Mouse (Mus musculus) brain, embryonic 14.5 days (tissue): ENCODE data around the gene Slc10a7. TPM values are rescaled to one million over a fixed set of nuclear protein-coding genes. Genes with fewer than 3 reads are reported as not detected.

Experiments used
- DNase-seq: peaks from one replicate; pipeline ENCODE4 v3.0.0-alpha.2; 2011; ENCODE audit warnings: low read depth
- CTCF ChIP-seq: fragments of 200-500 bp; IDR thresholded peaks from 2 replicates; pipeline ENCODE4 v1.5.1; 2012; ENCODE audit warnings: inconsistent platforms, mild to moderate bottlenecking, moderate library complexity, borderline replicate concordance; ENCODE audit not compliant: insufficient read depth, insufficient read length; ENCODE audit errors: extremely low read depth
- POLR2A ChIP-seq: fragments of 200-500 bp; IDR thresholded peaks from 2 replicates; pipeline ENCODE4 v1.6.1; 2012; ENCODE audit warnings: mild to moderate bottlenecking, inconsistent platforms, borderline replicate concordance; ENCODE audit not compliant: poor library complexity, insufficient read depth, insufficient read length, severe bottlenecking; ENCODE audit errors: extremely low read depth
- polyA plus RNA-seq: library from polyadenylated mRNA; depleted of rRNA; stranded (reverse); fragments of >200 nt; gene quantifications from 2 replicates; pipeline ENCODE4 v1.2.3, GENCODE M21; 2012

The Slc10a7 gene
- polyA plus RNA-seq, 1 experiment = 12.4 TPM

DNA sequence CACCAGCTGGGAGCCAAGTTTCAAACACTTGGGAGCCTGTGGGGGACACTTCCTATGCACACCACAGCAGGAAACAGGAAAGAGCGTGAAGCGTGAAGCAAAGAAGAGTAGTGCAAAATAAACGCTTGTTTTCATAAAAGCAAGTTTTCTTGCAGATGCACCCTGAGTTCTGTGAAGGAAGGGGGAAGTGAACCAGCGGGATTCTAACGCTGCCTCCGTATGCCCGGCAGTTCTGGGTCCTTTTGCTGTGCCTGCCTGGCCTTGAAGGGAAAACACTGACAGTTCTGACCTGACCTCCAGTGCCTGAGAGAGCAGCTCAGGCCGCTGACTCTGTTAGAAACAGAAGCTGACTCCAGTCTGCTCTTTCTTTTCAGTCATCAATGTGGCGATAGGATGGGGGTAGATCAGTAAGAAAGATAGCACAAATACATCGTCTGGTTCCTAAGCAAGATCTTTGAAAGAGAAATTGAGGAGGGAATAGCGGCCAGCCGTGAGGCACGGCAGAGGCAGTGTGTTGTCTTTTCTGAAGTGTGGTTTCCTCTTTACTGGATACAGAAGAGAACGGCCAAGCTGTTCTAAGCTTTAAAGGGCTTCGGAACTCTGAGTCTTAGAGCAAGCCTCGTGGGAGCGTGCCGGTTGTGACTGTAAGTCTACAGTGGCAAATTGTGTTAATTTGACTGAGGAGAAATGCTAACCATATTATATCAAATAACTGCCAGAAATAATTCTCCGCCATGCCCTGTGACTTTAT lies 121.4 kb downstream of the Slc10a7 start:
- TF ChIP-seq POLR2A (no peak), CTCF (no peak)
- DNase-seq = peak; percentile 17

DNA sequence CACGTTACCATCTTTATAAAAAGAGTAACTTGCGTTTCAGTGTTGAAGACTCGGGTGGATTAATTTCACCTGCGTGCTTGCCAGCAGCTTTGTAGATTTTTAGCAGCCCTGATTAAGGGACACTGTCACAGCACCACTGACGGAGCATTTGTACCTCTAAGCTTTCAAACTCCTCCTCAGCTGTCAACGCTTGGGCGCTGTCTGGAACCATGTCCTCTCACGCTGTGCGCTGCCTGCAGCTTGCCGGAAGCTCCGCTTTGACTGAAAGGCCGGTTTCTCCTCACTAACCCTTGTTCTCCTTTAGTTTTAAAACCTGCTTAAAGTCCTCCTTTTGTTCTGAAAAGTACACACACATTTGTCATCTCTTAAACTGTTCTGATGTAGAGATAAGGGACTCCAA lies 123.9 kb downstream of the Slc10a7 start:
- TF ChIP-seq CTCF (no peak), POLR2A (no peak)
- DNase-seq = peak; percentile 51

DNA sequence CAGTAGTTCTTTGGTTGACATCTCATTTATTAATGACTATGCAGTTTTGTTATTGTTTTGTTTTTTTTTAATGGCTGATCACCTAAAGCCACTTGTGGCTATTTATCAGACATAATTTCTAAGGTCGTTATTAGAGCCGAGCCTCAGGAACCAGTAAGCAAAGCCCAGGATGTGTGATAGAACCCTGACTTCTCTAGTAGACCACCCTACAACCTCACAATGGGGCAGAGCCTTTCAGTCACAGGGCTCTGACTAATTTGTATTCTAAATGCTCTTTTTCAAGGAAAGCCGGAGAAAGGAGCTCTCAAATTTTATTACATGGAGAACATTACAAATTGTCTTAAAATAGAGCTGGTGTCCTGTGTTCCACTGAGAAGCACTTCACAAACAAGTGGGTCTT lies 124.9 kb downstream of the Slc10a7 start:
- TF ChIP-seq POLR2A (no peak), CTCF (no peak)
- DNase-seq = no peak

DNA sequence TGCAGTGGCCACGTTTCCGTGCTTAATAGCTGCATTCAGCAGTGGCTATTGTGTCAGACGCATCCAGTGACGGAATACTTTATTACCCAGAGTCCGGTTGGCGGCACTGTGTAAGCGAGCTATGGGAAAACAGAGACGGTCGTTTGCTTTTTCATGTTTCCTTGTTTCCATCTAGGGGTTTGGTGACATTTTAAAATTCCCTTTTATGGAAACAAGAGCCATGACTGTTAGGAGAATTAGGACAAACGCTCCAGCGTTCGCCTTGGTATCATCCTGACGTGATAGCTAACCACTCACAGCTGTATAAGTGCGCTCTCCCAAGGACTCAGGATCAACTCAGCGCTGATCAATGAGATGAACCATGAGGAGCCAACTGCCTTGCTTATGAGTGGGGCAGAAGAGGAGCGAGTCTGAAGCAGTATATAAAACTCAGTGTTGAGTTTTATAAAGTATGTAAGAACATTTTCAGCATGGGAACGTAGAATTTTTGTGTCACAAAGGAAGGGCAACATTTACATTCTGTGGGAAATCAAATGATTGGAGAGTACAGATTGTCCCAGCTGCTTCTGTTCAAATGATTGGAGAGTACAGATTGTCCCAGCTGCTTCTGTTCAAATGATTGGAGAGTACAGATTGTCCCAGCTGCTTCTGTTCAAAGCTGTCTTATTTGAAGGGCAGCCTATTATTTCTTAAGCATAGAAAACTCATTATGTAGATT lies 125.5 kb downstream of the Slc10a7 start:
- TF ChIP-seq CTCF = no peak
- TF ChIP-seq POLR2A = no peak
- DNase-seq = peak; percentile 75

DNA sequence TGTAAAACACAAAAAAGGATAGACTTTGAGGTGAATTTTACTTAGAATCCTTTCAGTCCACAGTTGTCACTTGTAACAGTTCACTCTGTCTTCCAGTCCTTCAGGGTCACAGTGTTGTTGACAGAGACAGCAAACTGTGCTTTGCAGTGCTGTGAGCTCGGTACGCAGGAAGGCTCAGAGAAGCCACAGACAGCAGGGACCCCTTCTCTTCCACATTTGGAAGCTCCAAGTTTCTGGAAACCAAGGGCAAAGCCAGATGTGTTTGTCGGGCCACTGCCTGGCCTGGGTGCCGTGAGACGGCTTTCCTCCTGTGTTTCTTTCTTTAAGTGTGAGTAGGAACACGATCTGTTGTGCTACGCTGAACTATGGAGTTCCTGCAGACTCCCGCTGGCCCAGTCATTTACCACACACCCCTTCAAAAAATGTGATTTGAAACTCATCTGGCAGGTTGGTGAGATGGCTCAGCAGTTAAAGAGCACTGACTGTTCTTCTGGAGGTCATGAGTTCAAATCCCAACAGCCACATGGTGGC lies 126.2 kb downstream of the Slc10a7 start:
- DNase-seq = peak; percentile 39
- TF ChIP-seq CTCF (no peak), POLR2A (no peak)

DNA sequence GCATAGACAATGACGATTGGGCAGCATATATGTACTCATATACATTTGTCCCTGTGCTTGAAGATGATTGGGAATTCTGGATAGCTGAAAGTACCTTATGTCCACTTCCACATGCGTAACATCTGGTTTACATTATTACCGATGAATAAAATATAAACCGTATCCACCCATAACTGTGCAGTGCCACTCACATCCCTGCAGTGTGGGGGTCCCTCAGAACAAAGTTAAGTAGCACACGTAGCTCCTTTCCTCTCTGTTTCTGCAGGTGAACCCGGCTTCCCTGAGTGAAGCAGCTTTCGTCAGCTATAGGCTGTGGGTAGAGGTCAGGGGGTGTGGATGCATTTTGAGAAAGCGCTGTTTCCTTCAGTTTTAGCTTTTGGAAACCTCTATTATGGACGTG lies 132.8 kb downstream of the Slc10a7 start:
- TF ChIP-seq CTCF (no peak), POLR2A (no peak)

DNA sequence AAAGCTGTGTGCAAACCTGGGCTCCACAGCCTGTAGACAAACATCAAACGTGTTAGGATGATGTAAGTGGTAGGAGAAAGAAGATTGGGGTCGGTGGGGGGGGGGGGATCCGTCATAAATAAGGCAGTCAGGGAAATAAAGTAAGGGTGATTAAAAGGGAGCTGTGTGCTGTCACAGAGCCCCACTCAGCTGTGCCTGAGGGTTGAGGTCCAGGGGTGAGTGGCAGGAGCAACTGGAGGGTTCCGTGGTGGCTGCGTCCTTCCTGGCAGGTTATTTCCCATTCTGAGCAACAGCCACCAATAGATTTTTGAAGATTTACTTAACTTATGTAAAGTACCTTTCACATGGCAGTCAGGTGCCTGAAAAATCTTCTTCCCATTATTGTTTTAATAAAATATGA lies 133.2 kb downstream of the Slc10a7 start:
- no peak for TF ChIP-seq CTCF
- TF ChIP-seq POLR2A = no peak
- no peak for DNase-seq

More for the DNA sequence above, 132.8 kb downstream of the Slc10a7 start:
- no peak for DNase-seq

DNA sequence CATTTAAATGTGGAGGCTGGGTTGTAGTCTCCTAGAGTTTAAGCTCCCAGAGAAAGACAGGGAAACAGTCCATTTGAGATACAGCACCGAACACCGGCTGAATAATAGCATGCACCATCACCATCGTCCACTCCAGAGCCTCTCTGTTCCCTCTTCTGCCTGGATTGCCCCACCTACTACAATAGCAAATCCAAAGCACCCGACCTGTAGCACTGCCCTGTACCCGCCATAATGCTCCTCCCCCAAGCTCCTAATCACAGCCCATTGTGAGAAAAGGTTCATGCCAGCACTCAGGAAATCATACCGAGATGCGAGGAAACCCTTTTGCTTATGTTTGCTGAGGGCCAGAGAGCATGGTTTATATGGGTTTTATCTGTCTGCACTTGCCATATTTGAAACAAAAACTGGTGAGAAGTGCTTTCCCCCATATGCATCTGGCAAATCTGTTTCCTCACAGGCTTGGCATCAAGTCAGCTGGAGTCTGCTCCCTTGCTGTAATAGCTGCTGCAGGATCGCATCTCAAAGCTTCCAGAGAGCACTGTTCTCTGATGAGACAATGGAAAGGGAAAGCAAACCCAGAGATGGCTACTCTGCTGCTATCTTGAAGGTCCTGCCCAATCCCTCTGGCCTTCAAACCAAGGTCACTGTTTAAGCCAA lies 138.0 kb downstream of the Slc10a7 start:
- DNase-seq = peak; percentile 59
- TF ChIP-seq POLR2A (no peak), CTCF (no peak)

DNA sequence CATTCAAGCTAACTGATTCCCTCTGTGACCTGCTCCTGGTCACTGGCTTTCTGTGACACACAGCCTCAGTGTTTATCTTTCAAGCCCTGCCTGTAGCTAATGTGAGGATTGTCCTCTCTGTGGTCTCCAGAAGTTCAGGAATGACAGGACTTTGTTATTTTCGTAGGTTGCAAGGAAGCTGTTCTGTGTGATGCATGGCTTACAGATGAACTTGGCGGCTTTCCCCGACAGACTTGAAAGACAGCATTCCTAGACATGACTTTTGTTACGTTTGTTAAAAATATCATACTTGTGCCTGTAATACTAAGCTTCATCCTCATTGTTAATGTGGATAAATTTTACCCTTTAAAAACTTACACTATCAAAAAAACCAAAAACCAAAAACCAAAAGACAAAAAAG lies 138.7 kb downstream of the Slc10a7 start:
- DNase-seq = no peak
- TF ChIP-seq POLR2A = no peak
- TF ChIP-seq CTCF = no peak

DNA sequence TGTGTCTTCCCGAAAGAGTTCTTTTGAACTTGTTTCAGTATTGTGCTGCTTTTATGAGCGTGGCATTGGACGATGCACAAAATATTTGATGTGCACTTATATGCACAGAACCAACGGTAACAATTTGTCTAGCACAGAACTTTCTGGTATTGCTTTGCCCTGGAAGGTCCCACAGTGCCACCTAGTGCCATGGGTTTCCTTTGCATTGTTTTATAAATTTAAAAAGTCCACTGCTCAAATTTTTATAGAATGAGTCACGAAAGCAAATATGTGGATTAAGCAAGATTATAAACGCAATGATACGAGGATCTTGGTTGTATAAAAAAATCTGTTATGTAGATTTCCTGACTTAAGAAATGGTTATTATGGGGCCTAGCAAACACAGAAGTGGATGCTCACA lies 139.8 kb downstream of the Slc10a7 start:
- TF ChIP-seq CTCF (peak; percentile 76; the same call in 1 of the 2 replicates), POLR2A (no peak)
- DNase-seq = peak; percentile 83

DNA sequence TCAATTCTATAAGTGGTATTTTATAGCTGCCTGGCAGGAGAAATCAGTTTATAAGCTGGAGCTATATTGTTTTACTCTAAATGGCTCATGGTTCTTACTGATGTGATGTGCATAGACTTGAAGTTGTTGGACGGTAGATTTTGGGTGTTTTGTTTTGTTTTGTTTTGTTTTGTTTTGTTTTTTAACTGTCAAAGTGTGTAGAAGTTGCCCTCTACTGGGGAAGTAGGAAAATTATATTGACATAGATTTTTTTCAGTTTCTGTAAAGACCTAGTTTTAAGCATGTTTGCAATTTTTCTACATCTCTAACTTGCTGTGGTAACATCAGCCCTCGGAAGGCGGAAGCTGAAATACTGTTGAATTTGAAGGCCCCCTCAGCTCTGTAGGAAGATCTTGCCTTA lies 142.5 kb downstream of the Slc10a7 start:
- no peak for DNase-seq
- no peak for TF ChIP-seq POLR2A
- no peak for TF ChIP-seq CTCF
